ENCODE assay signal across 7 mouse cellular contexts in the genomic region with DNA sequence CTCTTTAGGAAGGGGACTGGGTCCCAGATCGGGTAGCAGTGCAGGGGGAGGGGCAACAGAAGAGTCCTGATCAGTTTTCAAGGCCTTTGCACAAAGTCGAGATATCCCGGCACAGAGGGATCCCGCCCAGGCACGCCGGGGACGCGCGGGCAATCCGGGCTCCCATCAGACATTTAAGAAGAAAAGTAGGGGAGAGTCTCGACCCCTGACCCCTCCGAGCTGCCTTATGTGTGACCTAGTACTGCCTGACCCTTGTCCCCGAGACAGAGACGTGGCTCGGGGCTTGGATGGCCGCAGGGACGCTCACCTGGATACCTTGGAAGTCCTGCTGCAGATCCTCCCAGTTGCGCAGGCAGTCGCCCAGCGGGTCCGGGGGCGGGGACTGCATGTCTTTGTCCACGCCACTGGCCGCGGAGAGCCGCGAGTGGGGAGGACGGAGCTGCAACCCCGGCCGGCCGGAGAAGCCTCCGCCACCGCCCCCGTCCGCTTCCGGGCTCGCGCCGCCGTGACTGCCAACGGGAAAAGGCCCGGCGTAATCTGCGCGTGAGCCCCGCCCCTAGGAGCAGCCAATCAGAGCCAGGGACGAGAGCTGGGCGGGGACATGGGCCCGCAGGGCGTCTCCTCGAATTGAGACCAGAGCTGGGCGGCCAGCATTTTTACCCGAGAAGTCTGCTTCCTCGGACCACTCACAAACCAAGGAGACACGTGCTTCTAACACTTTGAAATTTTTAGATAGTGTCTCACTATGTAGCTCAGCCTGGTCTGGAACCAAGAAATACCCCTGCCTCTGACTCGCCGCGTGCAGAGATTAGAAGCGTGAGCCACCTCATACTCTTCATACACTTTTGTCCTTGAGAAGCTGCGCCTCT. TPM values are rescaled to one million over a fixed set of nuclear protein-coding genes. Genes with fewer than 3 reads are reported as not detected.
DNase-seq lines count a peak whose midpoint lies in the region; ATAC-seq lines count a peak whose summit lies in the region.

Gene Tmem120a (minus strand): TSS at position 708 of the 869 bp plus-strand sequence.

- H3K4me2 ChIP-seq in intestine, embryonic 15.5 days (replicated peaks) = peak within 1 kb of the TSS; percentile 82

- H3K4me1 ChIP-seq in intestine, embryonic 15.5 days (replicated peaks) = peaks cover 13% of the 10 kb centered on the region
- peaks cover 23% of the 10 kb centered on the region for H3K4me1 ChIP-seq in midbrain, embryonic 10.5 days

- no peaks in the 10 kb centered on the region for H3K36me3 ChIP-seq in intestine, embryonic 15.5 days
- peaks cover 29% of the 10 kb centered on the region for H3K36me3 ChIP-seq in midbrain, embryonic 10.5 days

- DNase-seq in adrenal gland, adult 18-20 months (ENCODE audit: low spot score in 2 of 2) = peak; percentile 95
- DNase-seq in embryo, embryonic 11 days = peak; percentile 97
- DNase-seq in gastrocnemius, postnatal 36 days = peak; percentile 91 to 96
- DNase-seq in left cerebral cortex, postnatal 25 days (ENCODE audit: low spot score in 2 of 2) = peak; percentile 92 to 95
- peak; percentile 95 for DNase-seq in midbrain, embryonic 10.5 days (ENCODE audit: low spot score)
- DNase-seq in right cerebral cortex, postnatal 4 days = peak; percentile 89

- under 1% methylated on average over 49 of the region's 60 CpGs for WGBS in intestine, embryonic 15.5 days
- under 1% methylated on average over 60 of the region's 60 CpGs for WGBS in midbrain, embryonic 10.5 days

- no peaks in the 10 kb centered on the region for H3K27me3 ChIP-seq in intestine, embryonic 15.5 days (replicated peaks)
- H3K27me3 ChIP-seq in midbrain, embryonic 10.5 days (ENCODE audit: low read depth, poor library complexity, severe bottlenecking) = peaks cover 11% of the 10 kb centered on the region; the same call in 1 of the 2 replicates

- intact Hi-C loops in gastrocnemius, postnatal 36 days (cut with DNase I) = loop anchor here (1.0 kb wide), 1 partner anchor 55 kb away; no protein-coding TSS in a partner anchor
- intact Hi-C loops in left cerebral cortex, postnatal 25 days (cut with DNase I) = loop anchor here (2.0 kb wide), 1 partner anchor 55 kb away; no protein-coding TSS in a partner anchor

- peak; percentile 99 for ATAC-seq in intestine, embryonic 15.5 days

- peak within 1 kb of the TSS; percentile 77 for H3K9ac ChIP-seq in intestine, embryonic 15.5 days

- H3K9me3 ChIP-seq in intestine, embryonic 15.5 days = no peaks in the 10 kb centered on the region
- H3K9me3 ChIP-seq in midbrain, embryonic 10.5 days (replicated peaks) = peaks cover 17% of the 10 kb centered on the region; the same call in 1 of the 2 replicates

- peak within 1 kb of the TSS; percentile 89 for H3K4me3 ChIP-seq in intestine, embryonic 15.5 days (replicated peaks)
- peak within 1 kb of the TSS; percentile 70 for H3K4me3 ChIP-seq in midbrain, embryonic 10.5 days

- H3K27ac ChIP-seq in intestine, embryonic 15.5 days = peak within 1 kb of the TSS; percentile 22; the same call in 1 of the 2 replicates
- H3K27ac ChIP-seq in midbrain, embryonic 10.5 days (replicated peaks) = peak within 1 kb of the TSS; percentile 79

RNA-seq across cellular contexts. Expression of gene Tmem120a, which starts in this region (rescaled TPM):
- total RNA-seq in adrenal gland, adult 18-20 months (2021) = 10 to 100 TPM; 46.2 to 94.5 TPM
- total RNA-seq in gastrocnemius, postnatal 36 days (2021) = 1 to 10 TPM; 4.3 to 7.8 TPM
- polyA plus RNA-seq in intestine, embryonic 15.5 days (2015; fragmentation: Nextera tagmentation; extraction: Ambion mirVana) = 44.8 and 52.8 TPM in 2 replicates
- 10 to 100 TPM; 13.5 to 18.7 TPM for total RNA-seq in left cerebral cortex, postnatal 25 days (2021)
- 64.1 and 65.9 TPM in 2 replicates for polyA plus RNA-seq in midbrain, embryonic 10.5 days (2016; fragmentation: Nextera tagmentation; extraction: Ambion mirVana)

Comparison
In these comparisons a context has a peak if more than half of its experiments do, and no peak if none do; other contexts are left out.
1. Peak in every context shown above with its lines: DNase-seq, ATAC-seq, H3K4me3 ChIP-seq and H3K27ac ChIP-seq.